In genomic region chr11:54090091-54090879, GRCm38 (mm10) we compare ENCODE assay signal across 16 mouse cellular contexts.
A peak's percentile ranks its signal among the peaks of the same experiment; 100 is the strongest.
DNase-seq lines count a peak whose midpoint lies in the region.
"Had no signal": no experiment of that assay in that cellular context is flagged by ENCODE, and none has a peak within 500 bp of the region (broad histone marks: within the 10 kb centered on the region; RNA-seq: fewer than 3 reads in every experiment).

No protein-coding gene starts in this region.

- peak; percentile 38 for DNase-seq in testis, postnatal 10 days (ENCODE audit: low spot score)
- no peak for DNase-seq in testis, postnatal 14 days (ENCODE audit: low spot score)
- DNase-seq in NIH3T3 (ENCODE audit: low read depth) (peak; percentile 58), adipocyte (ENCODE audit: low spot score) (no peak), liver (no peak)
- DNase-seq in fibroblast of lung, adult 2 months (ENCODE audit: low read depth): peak; percentile 56
- no peak for DNase-seq in urinary bladder, postnatal 4 days (ENCODE audit: low spot score in 2 of 2)
- DNase-seq: adrenal gland, postnatal 10 days; B cell, adult 2 months; cerebellum, adult 18-20 months; cerebellum, adult 9-11 months; cerebellum, postnatal 36 days; gastrocnemius, postnatal 25 days; heart, adult 18-20 months; heart, postnatal 10 days; kidney, adult 11 months had no signal

Comparison
In these comparisons a context has a peak if more than half of its experiments do, and no peak if none do; other contexts are left out.
1. DNase-seq: peak in testis, postnatal 10 days (single experiment), NIH3T3 (single experiment) and fibroblast of lung, adult 2 months (single experiment); none in testis, postnatal 14 days (single experiment), urinary bladder, postnatal 4 days (0 of 2), adipocyte (single experiment) and liver (single experiment).